Mouse (Mus musculus) forebrain, embryonic 13.5 days (tissue): ENCODE measurements around the gene Erbin. TPM values are rescaled to one million over a fixed set of nuclear protein-coding genes. Genes with fewer than 3 reads are reported as not detected.

Source experiments
- ATAC-seq: fragments of 200-750 bp; cut with Nextera tagmentation; 2 replicates; pipeline ENCODE4 v1.8.0; 2017
- H3K27ac ChIP-seq: fragments of 300-500 bp; sonication (generic); 2 replicates; pipeline ENCODE4 v1.5.1; 2015; ENCODE audit warnings: inconsistent platforms, mild to moderate bottlenecking, moderate library complexity
- H3K27me3 ChIP-seq: fragments of 300-500 bp; sonication (generic); 2 replicates; pipeline ENCODE4 v1.6.1; 2015; ENCODE audit warnings: mild to moderate bottlenecking, inconsistent platforms
- H3K36me3 ChIP-seq: fragments of 300-500 bp; sonication (generic); 2 replicates; pipeline ENCODE4 v1.6.1; 2015; ENCODE audit warnings: mild to moderate bottlenecking, inconsistent platforms; ENCODE audit not compliant: poor library complexity, severe bottlenecking
- H3K4me1 ChIP-seq: fragments of 300-500 bp; sonication (generic); 2 replicates; pipeline ENCODE4 v1.6.1; 2015; ENCODE audit warnings: inconsistent platforms
- H3K4me2 ChIP-seq: fragments of 300-500 bp; sonication (generic); 2 replicates; pipeline ENCODE4 v1.6.1; 2015; ENCODE audit warnings: inconsistent platforms, mild to moderate bottlenecking, moderate library complexity
- H3K4me3 ChIP-seq: fragments of 300-500 bp; sonication (generic); 2 replicates; pipeline ENCODE4 v1.5.1; 2015; ENCODE audit warnings: mild to moderate bottlenecking, inconsistent platforms
- H3K9ac ChIP-seq: fragments of 300-500 bp; sonication (generic); 2 replicates; pipeline ENCODE4 v1.6.1; 2015; ENCODE audit warnings: mild to moderate bottlenecking, inconsistent platforms
- H3K9me3 ChIP-seq: fragments of 300-500 bp; sonication (generic); replicated peaks from 2 replicates; pipeline ENCODE4 v1.6.1; 2016; ENCODE audit warnings: inconsistent platforms
- WGBS: fragments of 180-500 bp; shearing (Covaris S2); methylation state at CpG from one replicate; pipeline ENCODE4 v1.1.7; 2015; 5-methylcytosine and 5-hydroxymethylcytosine counted together
- polyA plus RNA-seq: library from polyadenylated mRNA; unstranded; fragments of >200 nt; fragmentation: Nextera tagmentation; extraction: Ambion mirVana; gene quantifications from 2 replicates; pipeline ENCODE4 v1.2.1, GENCODE M21; 2015

Erbin gene
- polyA plus RNA-seq, 1 experiment from 2014 or later: 15.6 TPM

- H3K4me3 ChIP-seq: no peak overlapping the region
- WGBS: 51% methylated on average over 6 of the region's 6 CpGs
- H3K27ac ChIP-seq: no peak overlapping the region
Observed at GRCm38 (mm10) chr13:103924586-103924985, 4.3 kb upstream of the Erbin start.

GRCm38 (mm10) chr13:103923402-103924065 lies 3.2 kb upstream of the Erbin start:
- 78% methylated on average over 6 of the region's 6 CpGs for WGBS
- no peak overlapping the region for H3K9ac ChIP-seq
- no peaks in the 10 kb centered on the region for H3K36me3 ChIP-seq
- ATAC-seq: no peak
- H3K27me3 ChIP-seq: no peaks in the 10 kb centered on the region
- peaks cover 23% of the 10 kb centered on the region for H3K4me1 ChIP-seq
- H3K4me2 ChIP-seq: no peak overlapping the region
- H3K9me3 ChIP-seq: no peaks in the 10 kb centered on the region
- H3K4me3 ChIP-seq: no peak overlapping the region
- H3K27ac ChIP-seq: no peak overlapping the region

More at GRCm38 (mm10) chr13:103924586-103924985, 4.3 kb upstream of the Erbin start:
- Histone ChIP-seq H3K9me3 (no peaks in the 10 kb centered on the region), H3K27me3 (no peaks in the 10 kb centered on the region), H3K36me3 (no peaks in the 10 kb centered on the region), H3K4me1 (peaks cover 18% of the 10 kb centered on the region), H3K9ac (no peak overlapping the region), H3K4me2 (no peak overlapping the region)
- ATAC-seq: no peak

GRCm38 (mm10) chr13:103921831-103922380 lies 1.6 kb upstream of the Erbin start:
- Histone ChIP-seq H3K36me3 (no peaks in the 10 kb centered on the region), H3K4me2 (peak overlapping the region; percentile 77), H3K9me3 (no peaks in the 10 kb centered on the region), H3K4me3 (peak overlapping the region; percentile 88), H3K9ac (peak overlapping the region; percentile 99), H3K27me3 (no peaks in the 10 kb centered on the region), H3K27ac (peak overlapping the region; percentile 100), H3K4me1 (peaks cover 35% of the 10 kb centered on the region)
- WGBS: 8% methylated on average over 11 of the region's 11 CpGs
- ATAC-seq: peak; percentile 42

- H3K9ac ChIP-seq: peak overlapping the region; percentile 99
- H3K27ac ChIP-seq: peak overlapping the region; percentile 100
- H3K36me3 ChIP-seq: no peaks in the 10 kb centered on the region
- H3K4me2 ChIP-seq: peak overlapping the region; percentile 77
- H3K27me3 ChIP-seq: no peaks in the 10 kb centered on the region
- peak overlapping the region; percentile 88 for H3K4me3 ChIP-seq
- peaks cover 43% of the 10 kb centered on the region for H3K4me1 ChIP-seq
- H3K9me3 ChIP-seq: no peaks in the 10 kb centered on the region
- ATAC-seq: peak; percentile 90
- under 1% methylated on average over 73 of the region's 125 CpGs for WGBS
Observed at GRCm38 (mm10) chr13:103920933-103921830, 868 bp upstream of the Erbin start.

- Histone ChIP-seq H3K4me3 (peak overlapping the region; percentile 88), H3K27ac (peak overlapping the region; percentile 100), H3K4me2 (peak overlapping the region; percentile 77), H3K27me3 (no peaks in the 10 kb centered on the region), H3K36me3 (no peaks in the 10 kb centered on the region), H3K9me3 (no peaks in the 10 kb centered on the region), H3K9ac (peak overlapping the region; percentile 99), H3K4me1 (peaks cover 45% of the 10 kb centered on the region)
- no peak for ATAC-seq
- 1% methylated on average over 20 of the region's 20 CpGs for WGBS
Observed at GRCm38 (mm10) chr13:103919956-103920260, 406 bp downstream of the Erbin start.

- Histone ChIP-seq H3K9ac (peak overlapping the region; percentile 99), H3K4me2 (peak overlapping the region; percentile 77), H3K4me3 (peak overlapping the region; percentile 88), H3K4me1 (peaks cover 45% of the 10 kb centered on the region), H3K27me3 (no peaks in the 10 kb centered on the region), H3K36me3 (no peaks in the 10 kb centered on the region), H3K9me3 (no peaks in the 10 kb centered on the region), H3K27ac (peak overlapping the region; percentile 100)
- ATAC-seq: no peak
- WGBS: under 1% methylated on average over 32 of the region's 32 CpGs
Observed at GRCm38 (mm10) chr13:103919234-103919955, 919 bp downstream of the Erbin start.

GRCm38 (mm10) chr13:103918432-103918831 lies 1.9 kb downstream of the Erbin start:
- no peak overlapping the region for H3K27ac ChIP-seq
- peak overlapping the region; percentile 45 for H3K9ac ChIP-seq
- H3K4me1 ChIP-seq: peaks cover 39% of the 10 kb centered on the region
- H3K4me2 ChIP-seq: peak overlapping the region; percentile 77
- WGBS: 6% methylated on average over 3 of the region's 3 CpGs
- ATAC-seq: no peak
- H3K9me3 ChIP-seq: no peaks in the 10 kb centered on the region
- H3K4me3 ChIP-seq: peak overlapping the region; percentile 88
- H3K36me3 ChIP-seq: no peaks in the 10 kb centered on the region
- H3K27me3 ChIP-seq: no peaks in the 10 kb centered on the region

- Histone ChIP-seq H3K4me1 (peaks cover 34% of the 10 kb centered on the region), H3K27ac (no peak overlapping the region), H3K4me3 (no peak overlapping the region), H3K27me3 (no peaks in the 10 kb centered on the region), H3K9me3 (no peaks in the 10 kb centered on the region), H3K9ac (no peak overlapping the region), H3K36me3 (no peaks in the 10 kb centered on the region), H3K4me2 (no peak overlapping the region)
- ATAC-seq: no peak
- 90% methylated on average over 4 of the region's 4 CpGs for WGBS
Observed at GRCm38 (mm10) chr13:103914114-103914736, 6.1 kb downstream of the Erbin start.

GRCm38 (mm10) chr13:103912351-103912750 lies 8.0 kb downstream of the Erbin start:
- no peak overlapping the region for H3K4me2 ChIP-seq
- no peaks in the 10 kb centered on the region for H3K9me3 ChIP-seq
- WGBS: 80% methylated on average over 3 of the region's 3 CpGs
- no peaks in the 10 kb centered on the region for H3K27me3 ChIP-seq
- no peak overlapping the region for H3K9ac ChIP-seq
- H3K4me3 ChIP-seq: no peak overlapping the region
- no peaks in the 10 kb centered on the region for H3K36me3 ChIP-seq
- peaks cover 21% of the 10 kb centered on the region for H3K4me1 ChIP-seq
- no peak for ATAC-seq
- H3K27ac ChIP-seq: no peak overlapping the region

- no peaks in the 10 kb centered on the region for H3K27me3 ChIP-seq
- no peak for ATAC-seq
- H3K27ac ChIP-seq: no peak overlapping the region
- H3K4me2 ChIP-seq: no peak overlapping the region
- no peak overlapping the region for H3K9ac ChIP-seq
- no peak overlapping the region for H3K4me3 ChIP-seq
- H3K4me1 ChIP-seq: peaks cover 7% of the 10 kb centered on the region; the same call in 1 of the 2 replicates
- H3K36me3 ChIP-seq: no peaks in the 10 kb centered on the region
- WGBS: 98% methylated on average over 1 of the region's 1 CpGs
- H3K9me3 ChIP-seq: no peaks in the 10 kb centered on the region
Observed at GRCm38 (mm10) chr13:103910598-103910997, 9.7 kb downstream of the Erbin start.

- H3K4me2 ChIP-seq: no peak overlapping the region
- WGBS: 77% methylated on average over 3 of the region's 3 CpGs
- H3K4me3 ChIP-seq: no peak overlapping the region
- H3K9ac ChIP-seq: no peak overlapping the region
- H3K9me3 ChIP-seq: no peaks in the 10 kb centered on the region
- H3K4me1 ChIP-seq: peaks cover 7% of the 10 kb centered on the region; the same call in 1 of the 2 replicates
- H3K27ac ChIP-seq: no peak overlapping the region
- no peaks in the 10 kb centered on the region for H3K36me3 ChIP-seq
- no peak for ATAC-seq
- no peaks in the 10 kb centered on the region for H3K27me3 ChIP-seq
Observed at GRCm38 (mm10) chr13:103909894-103910293, 10.4 kb downstream of the Erbin start.
